Mouse (Mus musculus): ENCODE measurements at regions not wholly inside any gene's neighbourhood (a gene's known extent, or its start where the extent isn't known, plus 50 kb on each side); places are given as distances from the start of the nearest gene placed in this dataset.

DNA sequence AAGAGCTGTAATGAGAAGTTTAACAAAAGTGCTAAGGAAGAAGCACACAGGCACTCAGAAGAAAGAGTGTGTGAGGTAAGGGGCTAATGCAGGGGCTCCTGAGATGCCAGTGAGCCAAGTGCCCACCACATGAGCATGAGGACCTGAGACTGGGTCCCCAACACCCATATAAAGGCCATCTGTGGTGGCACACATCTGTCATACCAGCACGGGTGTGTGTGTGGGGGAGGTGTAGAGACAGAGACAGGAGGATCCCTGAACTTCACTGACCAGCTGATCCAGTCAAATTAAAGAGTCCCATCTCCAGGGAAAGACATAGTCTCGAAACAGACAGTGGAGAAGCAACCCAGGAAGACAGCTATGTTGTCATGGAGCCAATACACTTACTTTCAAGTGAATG, 70.6 kb upstream of the Gli2 start:
- no peak for DNase-seq (ENCODE audit: low spot score in 2 of 2)

DNA sequence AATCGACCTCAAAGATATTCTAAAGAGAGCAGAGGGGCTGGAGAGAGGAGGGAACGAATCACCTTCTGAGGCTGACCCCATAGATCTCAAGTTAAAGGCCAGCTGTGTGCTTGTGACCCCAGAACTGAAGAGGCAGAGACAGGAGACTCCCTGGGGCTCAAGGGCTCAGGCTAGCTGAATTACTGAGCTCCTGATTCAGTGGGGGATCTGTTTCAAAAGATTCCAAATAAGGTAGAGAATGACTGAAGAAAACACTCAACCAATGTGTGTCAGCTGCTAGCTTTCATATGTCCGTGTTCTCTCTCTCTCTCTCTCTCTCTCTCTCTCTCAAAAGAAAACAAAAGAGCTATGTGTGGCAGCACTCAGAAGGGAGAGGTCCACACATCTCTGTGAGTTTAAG, 70.0 kb upstream of the Gli2 start:
- DNase-seq (ENCODE audit: low spot score in 2 of 2), result no peak

- DNase-seq (ENCODE audit: low spot score in 2 of 2), result no peak
Measured at GRCm38 (mm10) chr1:119122975-119123374, 69.6 kb upstream of the Gli2 start.

- no peak for DNase-seq (ENCODE audit: low spot score in 2 of 2)
Measured at GRCm38 (mm10) chr1:119119863-119120569, 66.6 kb upstream of the Gli2 start.

DNA sequence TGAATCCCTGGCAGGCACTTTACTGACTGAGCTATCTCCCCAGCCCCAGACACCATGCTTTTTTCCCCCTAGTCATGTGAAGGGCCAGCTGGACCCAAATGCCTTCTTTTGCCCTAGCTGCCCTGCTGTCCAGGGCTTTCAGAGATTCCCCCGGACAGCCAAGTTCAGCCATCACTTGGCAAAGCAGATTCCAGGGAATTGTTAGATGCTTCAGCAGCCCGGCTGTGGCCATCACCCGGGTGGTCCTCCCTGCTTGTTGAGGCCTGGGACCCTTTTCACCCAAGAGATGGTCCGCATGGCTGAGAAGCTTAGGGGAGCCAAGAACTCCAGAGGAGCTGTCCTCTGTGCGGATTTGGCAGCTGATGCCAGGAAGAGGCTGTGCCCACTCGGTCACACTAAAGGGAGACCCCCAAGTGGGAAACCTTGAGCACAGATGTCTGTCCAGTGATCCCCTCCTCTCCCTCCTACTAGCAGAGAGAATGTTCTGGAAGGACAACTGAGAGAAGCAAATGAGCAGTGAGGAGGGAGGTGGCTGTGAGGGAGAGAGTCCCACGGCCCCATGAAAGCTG, 61.8 kb upstream of the Gli2 start:
- DNase-seq (ENCODE audit: low spot score in 2 of 2), result no peak

DNA sequence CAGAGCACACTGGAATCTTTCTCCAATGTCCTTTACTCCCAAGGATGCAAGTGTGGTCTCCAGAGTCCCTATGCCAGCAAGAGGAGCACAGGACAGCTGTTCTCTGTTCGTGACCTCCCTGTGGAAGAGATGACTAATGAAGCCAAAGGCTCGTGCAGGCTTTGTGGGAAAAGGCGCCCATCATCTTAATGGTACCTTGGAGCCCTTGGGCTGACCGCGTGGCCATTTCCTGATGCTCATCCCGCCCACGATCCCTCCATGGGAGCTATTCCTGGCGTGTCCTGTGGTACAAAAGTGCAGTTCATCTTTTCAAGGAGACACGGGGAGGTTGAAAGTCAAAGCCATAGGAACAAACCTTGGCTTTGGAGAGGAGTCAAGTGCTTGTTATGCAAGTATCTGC, 55.2 kb upstream of the Gli2 start:
- no peak for DNase-seq (ENCODE audit: low spot score in 2 of 2)

DNA sequence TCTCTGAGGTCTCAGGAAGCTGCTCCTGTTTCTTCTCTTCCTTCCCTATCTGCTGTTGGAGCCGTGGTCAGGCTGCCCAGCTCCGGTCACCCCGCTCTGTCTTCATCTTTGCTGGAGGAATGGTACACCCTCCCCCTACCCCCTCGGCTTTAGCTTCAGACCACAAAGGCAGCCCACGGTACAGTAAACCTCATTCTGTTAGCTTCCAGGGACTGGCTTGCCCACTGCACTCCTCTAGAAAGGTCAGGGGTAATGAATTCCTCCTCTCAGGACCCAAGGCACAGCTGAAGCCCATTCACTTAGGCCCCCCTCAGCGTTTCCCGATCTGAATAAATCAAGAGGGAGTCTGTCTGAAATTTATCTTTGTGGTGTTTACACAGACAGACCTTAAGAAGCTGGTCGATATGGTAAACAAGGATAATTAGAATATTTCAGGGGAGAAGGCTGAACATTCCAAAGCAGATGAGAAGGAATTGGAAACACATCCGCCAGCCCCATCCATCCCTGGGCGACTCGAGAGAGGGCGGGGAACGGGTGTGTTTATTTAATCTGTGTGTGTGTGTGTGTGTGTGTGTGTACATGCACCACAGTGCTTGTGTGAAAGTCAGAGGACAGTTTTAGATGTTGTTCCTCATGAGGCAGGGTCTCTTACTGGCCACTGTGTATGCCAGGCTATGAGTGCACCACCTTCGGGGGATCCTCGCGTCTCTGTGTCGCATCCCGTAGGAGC, 53.0 kb upstream of the Gli2 start:
- no peak for DNase-seq (ENCODE audit: low spot score in 2 of 2)

Data from heart, adult 9 months (tissue).